Mouse (Mus musculus) CH12.LX (cell line): Measurements from ENCODE around the gene Olfr1290. TPM values are rescaled to one million over a fixed set of nuclear protein-coding genes. Genes with fewer than 3 reads are reported as not detected.

Experiments used
- DNase-seq: peaks from one replicate; pipeline ENCODE4 v3.0.0-alpha.2; 2013; ENCODE audit errors: extremely low read depth
- H3K27ac ChIP-seq: 2 replicates; pipeline ENCODE4 v1.5.1; 2012; ENCODE audit warnings: low read depth, mild to moderate bottlenecking, control low read depth, moderate library complexity; ENCODE audit not compliant: insufficient read depth
- H3K27me3 ChIP-seq: replicated peaks from 2 replicates; pipeline ENCODE3; 2012; ENCODE audit warnings: inconsistent platforms
- H3K36me3 ChIP-seq, 2 experiments: replicated peaks in 1 of 2; 2 replicates each; pipeline versions ENCODE3 to v1.6.1; 2012; ENCODE audit warnings: inconsistent platforms in 1 of 2, low read length in 1 of 2, mild to moderate bottlenecking in 1 of 2, mixed read lengths in 1 of 2, moderate library complexity in 1 of 2; ENCODE audit not compliant: control insufficient read depth in 1 of 2, insufficient read depth in 1 of 2
- H3K4me1 ChIP-seq, 2 experiments: 2 replicates each; pipeline ENCODE4 v1.6.1; 2012; ENCODE audit warnings: inconsistent platforms in 1 of 2, moderate library complexity in 1 of 2; ENCODE audit not compliant: insufficient read depth in 2 of 2, control insufficient read depth in 1 of 2
- H3K4me2 ChIP-seq: 2 replicates; pipeline ENCODE4 v1.6.1; 2012; ENCODE audit warnings: low read depth, mild to moderate bottlenecking, control low read depth; ENCODE audit not compliant: poor library complexity, insufficient read depth, severe bottlenecking
- H3K4me3 ChIP-seq, 3 experiments: fragments of 150-350 bp in 1 of 3; sonication (generic) in 1 of 3; replicated peaks in 1 of 3; 2 replicates each; pipeline versions ENCODE3 to v1.5.1; 2011 to 2012; ENCODE audit warnings: low read depth in 2 of 3, low read length in 2 of 3, mild to moderate bottlenecking in 2 of 3, moderate library complexity in 2 of 3, control low read depth in 1 of 3, improper control_type of control experiment in 1 of 3, inconsistent platforms in 1 of 3, mixed read lengths in 1 of 3; ENCODE audit not compliant: poor library complexity in 1 of 3
- H3K79me2 ChIP-seq: replicated peaks from 2 replicates; pipeline ENCODE4 v1.6.1; 2012; ENCODE audit warnings: mild to moderate bottlenecking, moderate library complexity; ENCODE audit not compliant: control insufficient read depth, poor library complexity, insufficient read depth, severe bottlenecking; ENCODE audit errors: extremely low read depth
- H3K9ac ChIP-seq: 2 replicates; pipeline ENCODE4 v1.6.1; 2012; ENCODE audit warnings: low read depth, mild to moderate bottlenecking, control low read depth, moderate library complexity; ENCODE audit not compliant: insufficient read depth
- H3K9me3 ChIP-seq: replicated peaks from 2 replicates; pipeline ENCODE3; 2012; ENCODE audit warnings: low read length, inconsistent platforms, mixed read lengths
- CHD1 ChIP-seq: IDR thresholded peaks from 2 replicates; pipeline ENCODE4 v1.6.1; 2012; ENCODE audit warnings: low read depth, low read length, improper control_type of control experiment, inconsistent platforms
- CHD2 ChIP-seq: IDR thresholded peaks from 2 replicates; pipeline ENCODE4 v1.6.1; 2011; ENCODE audit warnings: low read length, improper control_type of control experiment
- ELF1 ChIP-seq: IDR thresholded peaks from 2 replicates; pipeline ENCODE4 v1.6.1; 2014; ENCODE audit warnings: low read depth, mild to moderate bottlenecking, inconsistent platforms, low read length, improper control_type of control experiment
- EP300 ChIP-seq: IDR thresholded peaks from 2 replicates; pipeline ENCODE4 v1.6.1; 2011; ENCODE audit warnings: low read length, improper control_type of control experiment
- ETS1 ChIP-seq: conservative IDR thresholded peaks from 2 replicates; pipeline ENCODE4 v1.6.1; 2012; ENCODE audit warnings: low read depth, mild to moderate bottlenecking, inconsistent platforms, low read length, improper control_type of control experiment, moderate library complexity
- JUND ChIP-seq: conservative IDR thresholded peaks from 2 replicates; pipeline ENCODE4 v1.6.1; 2011; ENCODE audit warnings: low read depth, low read length, improper control_type of control experiment
- KAT2A ChIP-seq: IDR thresholded peaks from 2 replicates; pipeline ENCODE4 v1.6.1; 2012; ENCODE audit warnings: low read length, improper control_type of control experiment, inconsistent platforms; ENCODE audit not compliant: insufficient replicate concordance
- MXI1 ChIP-seq: IDR thresholded peaks from 2 replicates; pipeline ENCODE4 v1.6.1; 2011; ENCODE audit warnings: mild to moderate bottlenecking, low read depth, low read length, improper control_type of control experiment
- NELFE ChIP-seq: IDR thresholded peaks from 2 replicates; pipeline ENCODE4 v1.6.1; 2011; ENCODE audit warnings: low read depth, low read length, improper control_type of control experiment
- NRF1 ChIP-seq: IDR thresholded peaks from 2 replicates; pipeline ENCODE4 v1.6.1; 2014; ENCODE audit warnings: low read depth, mild to moderate bottlenecking, inconsistent platforms, low read length, improper control_type of control experiment, moderate library complexity
- POLR2AphosphoS2 ChIP-seq: IDR thresholded peaks from 2 replicates; pipeline ENCODE4 v1.6.1; 2011; ENCODE audit warnings: low read depth, low read length, improper control_type of control experiment
- RCOR1 ChIP-seq: conservative IDR thresholded peaks from 2 replicates; pipeline ENCODE4 v1.6.1; 2012; ENCODE audit warnings: low read depth, mild to moderate bottlenecking, inconsistent platforms, low read length, improper control_type of control experiment
- SIN3A ChIP-seq: IDR thresholded peaks from 2 replicates; pipeline ENCODE4 v1.6.1; 2012; ENCODE audit warnings: low read length, improper control_type of control experiment, inconsistent platforms
- TCF12 ChIP-seq: IDR thresholded peaks from 2 replicates; pipeline ENCODE4 v1.6.1; 2014; ENCODE audit warnings: low read depth, mild to moderate bottlenecking, inconsistent platforms, low read length, improper control_type of control experiment
- UBTF ChIP-seq: IDR thresholded peaks from 2 replicates; pipeline ENCODE4 v1.6.1; 2012; ENCODE audit warnings: low read depth, mild to moderate bottlenecking, inconsistent platforms, low read length, improper control_type of control experiment, moderate library complexity
- USF1 ChIP-seq: IDR thresholded peaks from 2 replicates; pipeline ENCODE4 v1.6.1; 2014; ENCODE audit warnings: low read depth, mild to moderate bottlenecking, inconsistent platforms, low read length, improper control_type of control experiment
- USF2 ChIP-seq: conservative IDR thresholded peaks from 2 replicates; pipeline ENCODE4 v1.6.1; 2011; ENCODE audit warnings: low read depth, low read length, improper control_type of control experiment
- ZMIZ1 ChIP-seq: IDR thresholded peaks from 2 replicates; pipeline ENCODE4 v1.6.1; 2012; ENCODE audit warnings: low read depth, mild to moderate bottlenecking, inconsistent platforms, low read length, improper control_type of control experiment
- dilution Hi-C: fragments of 300-500 bp; cut with MboI; formaldehyde crosslinking; loops from 2 replicates; pipeline ENCODE4 v1.14.3; 2020; ENCODE audit warnings: low sequenced_read_pairs; ENCODE audit not compliant: extremely low pct_unique_long_range_greater_than_20kb, extremely low pct_ligation_motif_present
- in situ Hi-C: fragments of 300-500 bp; cut with MboI; formaldehyde crosslinking; loops from 3 replicates; pipeline ENCODE4 v1.14.3; 2019; ENCODE audit warnings: low sequenced_read_pairs, low pct_ligation_motif_present, low pct_unique_long_range_greater_than_20kb, mixed read lengths
- polyA plus RNA-seq: library from polyadenylated mRNA; unstranded; fragments of >175 nt; gene quantifications from 2 replicates; pipeline ENCODE4 v1.2.1, GENCODE M21; 2012; ENCODE audit warnings: low read depth; ENCODE audit not compliant: insufficient read length
- total RNA-seq, 2 experiments: library from RNA; depleted of rRNA; stranded (reverse); fragments of 300-350 nt in 1 of 2; fragments of >200 nt in 1 of 2; gene quantifications; 2 replicates each; pipeline ENCODE4 v1.2.3; 2012 to 2014

Olfr1290 gene
- total and polyA plus RNA-seq, 3 experiments, result not detected

DNA sequence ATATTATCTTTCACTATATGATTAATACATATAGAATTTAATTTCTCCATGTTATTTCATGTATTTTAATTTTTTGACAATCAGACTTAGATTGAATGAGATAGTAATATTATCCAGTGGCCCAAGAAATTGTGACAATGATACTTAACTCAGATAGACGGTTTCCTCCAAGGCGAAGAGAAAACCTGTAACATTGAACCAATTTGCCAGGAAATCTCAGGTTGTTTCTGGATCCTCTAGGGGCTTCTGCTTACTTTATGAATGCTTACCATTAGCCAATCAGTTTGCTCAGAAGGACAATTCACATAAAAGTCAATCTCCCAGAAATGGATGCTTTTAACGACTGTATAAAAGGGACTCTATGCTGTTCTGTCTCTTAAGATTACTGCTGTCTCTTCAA lies 3.3 kb upstream of the Olfr1290 start, which contains the start of gene Olfr1291-ps1:
TSS of gene Olfr1291-ps1 (plus strand) at position 301 of the 400 bp plus-strand sequence.
- H3K9me3 ChIP-seq, result peaks cover 9% of the 10 kb centered on the region
- DNase-seq, result no peak
- no peak within 1 kb of the TSS for H3K27ac ChIP-seq

DNA sequence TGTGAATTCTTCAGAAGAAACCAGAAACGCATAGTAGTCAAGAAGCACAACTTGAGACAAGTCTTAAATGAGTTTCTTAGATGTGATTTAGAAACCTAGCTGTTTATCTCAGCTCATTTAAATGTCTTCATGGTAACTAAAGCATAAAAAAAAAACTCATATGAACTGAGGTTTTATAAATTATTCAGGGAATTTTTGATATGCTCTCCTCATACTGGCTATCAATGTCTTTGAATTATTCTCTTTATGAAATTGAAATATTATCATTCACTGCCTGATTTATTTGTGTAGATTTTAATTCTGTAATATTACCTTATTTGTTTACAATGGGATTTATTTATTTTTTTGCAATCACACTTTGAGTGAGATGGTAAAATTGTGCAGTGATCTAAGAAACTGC lies 13.1 kb downstream of the Olfr1290 start, which contains the start of gene Olfr1289:
TSS of gene Olfr1289 (plus strand) at position 301 of the 400 bp plus-strand sequence.
- no peaks in the 10 kb centered on the region for H3K4me1 ChIP-seq
- no peak within 1 kb of the TSS for H3K4me2 ChIP-seq
- H3K36me3 ChIP-seq, result no peaks in the 10 kb centered on the region
- dilution Hi-C loops (no loop called here), in situ Hi-C loops (no loop called here)
- H3K4me3 ChIP-seq, result no peak within 1 kb of the TSS
- DNase-seq, result no peak
- TF ChIP-seq SIN3A (no peak), JUND (no peak), USF2 (no peak), POLR2AphosphoS2 (no peak), NRF1 (no peak), CHD2 (no peak)
- H3K9me3 ChIP-seq, result peaks cover 16% of the 10 kb centered on the region
- H3K27ac ChIP-seq, result no peak within 1 kb of the TSS
- no peak within 1 kb of the TSS for H3K9ac ChIP-seq
- H3K79me2 ChIP-seq, result no peaks in the 10 kb centered on the region
- no peaks in the 10 kb centered on the region for H3K27me3 ChIP-seq

More for the DNA sequence above, 3.3 kb upstream of the Olfr1290 start, which contains the start of gene Olfr1291-ps1:
- H3K4me3 ChIP-seq, result no peak within 1 kb of the TSS
- TF ChIP-seq CHD1 (no peak), ELF1 (no peak), KAT2A (no peak), CHD2 (no peak), MXI1 (no peak), NELFE (no peak), EP300 (no peak), ZMIZ1 (no peak), TCF12 (no peak), RCOR1 (no peak), USF1 (no peak), ETS1 (no peak), USF2 (no peak), UBTF (no peak)
- no peaks in the 10 kb centered on the region for H3K4me1 ChIP-seq
- no peak within 1 kb of the TSS for H3K9ac ChIP-seq
- in situ Hi-C loops (no loop called here), dilution Hi-C loops (no loop called here)
- no peaks in the 10 kb centered on the region for H3K36me3 ChIP-seq
- no peaks in the 10 kb centered on the region for H3K27me3 ChIP-seq
- H3K4me2 ChIP-seq, result no peak within 1 kb of the TSS
- H3K79me2 ChIP-seq, result no peaks in the 10 kb centered on the region
